Mouse (Mus musculus) neural tube, embryonic 15.5 days (tissue): ENCODE measurements at regions not wholly inside any gene's neighbourhood (a gene's known extent, or its start where the extent isn't known, plus 50 kb on each side); places are given as distances from the start of the nearest gene placed in this dataset.

Experiments
- ATAC-seq: fragments of 200-750 bp; cut with Nextera tagmentation; 2 replicates; pipeline ENCODE4 v1.8.0; 2017; ENCODE audit warnings: mild to moderate bottlenecking, moderate TSS enrichment, moderate library complexity; ENCODE audit not compliant: low FRiP score
- H3K27ac ChIP-seq: fragments of 300-500 bp; sonication (generic); replicated peaks from 2 replicates; pipeline ENCODE4 v1.5.1; 2015; ENCODE audit warnings: mild to moderate bottlenecking, inconsistent platforms
- H3K27me3 ChIP-seq: fragments of 300-500 bp; sonication (generic); replicated peaks from 2 replicates; pipeline ENCODE4 v1.6.1; 2015; ENCODE audit warnings: inconsistent platforms
- H3K36me3 ChIP-seq: fragments of 300-500 bp; sonication (generic); 2 replicates; pipeline ENCODE4 v1.6.1; 2015; ENCODE audit warnings: inconsistent platforms
- H3K4me1 ChIP-seq: fragments of 300-500 bp; sonication (generic); 2 replicates; pipeline ENCODE4 v1.6.1; 2015; ENCODE audit warnings: inconsistent platforms
- H3K4me2 ChIP-seq: fragments of 300-500 bp; sonication (generic); 2 replicates; pipeline ENCODE4 v1.6.1; 2015; ENCODE audit warnings: inconsistent platforms, mild to moderate bottlenecking, moderate library complexity
- H3K4me3 ChIP-seq: fragments of 300-500 bp; sonication (generic); replicated peaks from 2 replicates; pipeline ENCODE4 v1.5.1; 2015; ENCODE audit warnings: mild to moderate bottlenecking, inconsistent platforms
- H3K9ac ChIP-seq: fragments of 300-500 bp; sonication (generic); replicated peaks from 2 replicates; pipeline ENCODE4 v1.6.1; 2015; ENCODE audit warnings: mild to moderate bottlenecking, inconsistent platforms
- H3K9me3 ChIP-seq: fragments of 300-500 bp; sonication (generic); replicated peaks from 2 replicates; pipeline ENCODE4 v1.6.1; 2016; ENCODE audit warnings: inconsistent platforms
- WGBS: fragments of 180-500 bp; shearing (Covaris S2); methylation state at CpG from one replicate; pipeline ENCODE4 v1.1.7; 2015; ENCODE audit warnings: mixed read lengths; 5-methylcytosine and 5-hydroxymethylcytosine counted together

- no peaks in the 10 kb centered on the region for H3K4me1 ChIP-seq
- no peak overlapping the region for H3K27ac ChIP-seq
- no peaks in the 10 kb centered on the region for H3K9me3 ChIP-seq
- WGBS: 77% methylated on average over 4 of the region's 4 CpGs
- no peak overlapping the region for H3K9ac ChIP-seq
- H3K4me2 ChIP-seq: no peak overlapping the region
- peak; percentile 57; the same call in 1 of the 2 replicates for ATAC-seq
- H3K27me3 ChIP-seq: no peaks in the 10 kb centered on the region
- H3K4me3 ChIP-seq: no peak overlapping the region
- no peaks in the 10 kb centered on the region for H3K36me3 ChIP-seq
Observed at GRCm38 (mm10) chr16:71004211-71004610, 690.5 kb downstream of the Gbe1 start.

GRCm38 (mm10) chr16:71043381-71043780, 729.6 kb downstream of the Gbe1 start:
- Histone ChIP-seq H3K4me3 (no peak overlapping the region), H3K27me3 (no peaks in the 10 kb centered on the region), H3K4me1 (no peaks in the 10 kb centered on the region), H3K9me3 (no peaks in the 10 kb centered on the region), H3K9ac (no peak overlapping the region), H3K4me2 (no peak overlapping the region), H3K27ac (no peak overlapping the region), H3K36me3 (no peaks in the 10 kb centered on the region)
- 77% methylated on average over 2 of the region's 2 CpGs for WGBS
- no peak for ATAC-seq

- no peaks in the 10 kb centered on the region for H3K4me1 ChIP-seq
- H3K9ac ChIP-seq: no peak overlapping the region
- H3K9me3 ChIP-seq: no peaks in the 10 kb centered on the region
- no peak overlapping the region for H3K4me2 ChIP-seq
- 68% methylated on average over 2 of the region's 2 CpGs for WGBS
- no peak overlapping the region for H3K27ac ChIP-seq
- no peak overlapping the region for H3K4me3 ChIP-seq
- H3K27me3 ChIP-seq: no peaks in the 10 kb centered on the region
- no peak for ATAC-seq
- H3K36me3 ChIP-seq: no peaks in the 10 kb centered on the region
Observed at GRCm38 (mm10) chr16:71054258-71054657, 740.5 kb downstream of the Gbe1 start.

GRCm38 (mm10) chr16:71062754-71063153, 749.0 kb downstream of the Gbe1 start:
- peak; percentile 35; the same call in 1 of the 2 replicates for ATAC-seq
- no peak overlapping the region for H3K9ac ChIP-seq
- WGBS: 61% methylated on average over 3 of the region's 3 CpGs
- H3K4me1 ChIP-seq: peaks cover 4% of the 10 kb centered on the region; the same call in 1 of the 2 replicates
- no peaks in the 10 kb centered on the region for H3K36me3 ChIP-seq
- no peak overlapping the region for H3K27ac ChIP-seq
- H3K4me2 ChIP-seq: no peak overlapping the region
- no peak overlapping the region for H3K4me3 ChIP-seq
- no peaks in the 10 kb centered on the region for H3K27me3 ChIP-seq
- no peaks in the 10 kb centered on the region for H3K9me3 ChIP-seq

GRCm38 (mm10) chr16:71063361-71063932, 749.7 kb downstream of the Gbe1 start:
- ATAC-seq: peak; percentile 65
- Histone ChIP-seq H3K4me3 (no peak overlapping the region), H3K27ac (no peak overlapping the region), H3K36me3 (no peaks in the 10 kb centered on the region), H3K4me2 (no peak overlapping the region), H3K9me3 (no peaks in the 10 kb centered on the region), H3K27me3 (no peaks in the 10 kb centered on the region), H3K9ac (no peak overlapping the region), H3K4me1 (peaks cover 4% of the 10 kb centered on the region; the same call in 1 of the 2 replicates)
- 34% methylated on average over 3 of the region's 3 CpGs for WGBS

- no peaks in the 10 kb centered on the region for H3K36me3 ChIP-seq
- H3K4me3 ChIP-seq: no peak overlapping the region
- no peak overlapping the region for H3K27ac ChIP-seq
- H3K4me2 ChIP-seq: no peak overlapping the region
- no peaks in the 10 kb centered on the region for H3K27me3 ChIP-seq
- no peak overlapping the region for H3K9ac ChIP-seq
- H3K4me1 ChIP-seq: no peaks in the 10 kb centered on the region
- ATAC-seq: no peak
- no peaks in the 10 kb centered on the region for H3K9me3 ChIP-seq
Observed at GRCm38 (mm10) chr16:71070186-71070585, 756.4 kb downstream of the Gbe1 start.

- Histone ChIP-seq H3K4me3 (no peak overlapping the region), H3K9ac (no peak overlapping the region), H3K36me3 (no peaks in the 10 kb centered on the region), H3K4me2 (no peak overlapping the region), H3K27ac (no peak overlapping the region), H3K4me1 (no peaks in the 10 kb centered on the region), H3K9me3 (no peaks in the 10 kb centered on the region), H3K27me3 (no peaks in the 10 kb centered on the region)
- 80% methylated on average over 3 of the region's 3 CpGs for WGBS
- no peak for ATAC-seq
Observed at GRCm38 (mm10) chr16:71102829-71103228, 789.1 kb downstream of the Gbe1 start.

- 98% methylated on average over 1 of the region's 1 CpGs for WGBS
- Histone ChIP-seq H3K9me3 (no peaks in the 10 kb centered on the region), H3K36me3 (no peaks in the 10 kb centered on the region), H3K27ac (no peak overlapping the region), H3K4me3 (no peak overlapping the region), H3K4me1 (no peaks in the 10 kb centered on the region), H3K9ac (no peak overlapping the region), H3K27me3 (no peaks in the 10 kb centered on the region), H3K4me2 (no peak overlapping the region)
- no peak for ATAC-seq
Observed at GRCm38 (mm10) chr16:71108979-71109378, 795.2 kb downstream of the Gbe1 start.

GRCm38 (mm10) chr16:71114301-71114700, 800.6 kb downstream of the Gbe1 start:
- Histone ChIP-seq H3K4me3 (no peak overlapping the region), H3K4me2 (no peak overlapping the region), H3K27me3 (no peaks in the 10 kb centered on the region), H3K36me3 (no peaks in the 10 kb centered on the region), H3K9me3 (no peaks in the 10 kb centered on the region), H3K27ac (no peak overlapping the region), H3K4me1 (no peaks in the 10 kb centered on the region), H3K9ac (no peak overlapping the region)
- no peak for ATAC-seq
- WGBS: 84% methylated on average over 3 of the region's 3 CpGs

GRCm38 (mm10) chr16:71120706-71121105, 807.0 kb downstream of the Gbe1 start:
- Histone ChIP-seq H3K4me3 (no peak overlapping the region), H3K4me2 (no peak overlapping the region), H3K4me1 (no peaks in the 10 kb centered on the region), H3K36me3 (no peaks in the 10 kb centered on the region), H3K27me3 (no peaks in the 10 kb centered on the region), H3K27ac (no peak overlapping the region), H3K9ac (no peak overlapping the region), H3K9me3 (no peaks in the 10 kb centered on the region)
- WGBS: 87% methylated on average over 5 of the region's 5 CpGs
- no peak for ATAC-seq

GRCm38 (mm10) chr16:71123616-71124015, 809.9 kb downstream of the Gbe1 start:
- no peaks in the 10 kb centered on the region for H3K9me3 ChIP-seq
- H3K36me3 ChIP-seq: no peaks in the 10 kb centered on the region
- H3K4me3 ChIP-seq: no peak overlapping the region
- no peak overlapping the region for H3K4me2 ChIP-seq
- no peak for ATAC-seq
- H3K9ac ChIP-seq: no peak overlapping the region
- 84% methylated on average over 4 of the region's 4 CpGs for WGBS
- H3K27me3 ChIP-seq: no peaks in the 10 kb centered on the region
- no peaks in the 10 kb centered on the region for H3K4me1 ChIP-seq
- H3K27ac ChIP-seq: no peak overlapping the region

GRCm38 (mm10) chr16:71132826-71133225, 819.1 kb downstream of the Gbe1 start:
- Histone ChIP-seq H3K9ac (no peak overlapping the region), H3K27me3 (no peaks in the 10 kb centered on the region), H3K4me1 (no peaks in the 10 kb centered on the region), H3K36me3 (no peaks in the 10 kb centered on the region), H3K27ac (no peak overlapping the region), H3K9me3 (no peaks in the 10 kb centered on the region), H3K4me2 (no peak overlapping the region), H3K4me3 (no peak overlapping the region)
- ATAC-seq: no peak

GRCm38 (mm10) chr16:71138668-71139067, 824.9 kb downstream of the Gbe1 start:
- Histone ChIP-seq H3K9me3 (no peaks in the 10 kb centered on the region), H3K9ac (no peak overlapping the region), H3K4me3 (no peak overlapping the region), H3K27me3 (no peaks in the 10 kb centered on the region), H3K36me3 (no peaks in the 10 kb centered on the region), H3K27ac (no peak overlapping the region), H3K4me2 (no peak overlapping the region), H3K4me1 (no peaks in the 10 kb centered on the region)
- no peak for ATAC-seq
- 83% methylated on average over 3 of the region's 3 CpGs for WGBS
